Mouse (Mus musculus) thymus, postnatal 14 days (tissue): ENCODE measurements around the gene Itga7.
A peak's percentile ranks its signal among the peaks of the same experiment; 100 is the strongest.
"Not testable (repeated sequence)": the region's sequence is repeated elsewhere in the genome, so short reads cannot be mapped to it uniquely, and the experiment has no call there.

Experiments used
- DNase-seq: peaks from one replicate; pipeline ENCODE4 v3.0.0; 2021

Itga7 gene

DNA sequence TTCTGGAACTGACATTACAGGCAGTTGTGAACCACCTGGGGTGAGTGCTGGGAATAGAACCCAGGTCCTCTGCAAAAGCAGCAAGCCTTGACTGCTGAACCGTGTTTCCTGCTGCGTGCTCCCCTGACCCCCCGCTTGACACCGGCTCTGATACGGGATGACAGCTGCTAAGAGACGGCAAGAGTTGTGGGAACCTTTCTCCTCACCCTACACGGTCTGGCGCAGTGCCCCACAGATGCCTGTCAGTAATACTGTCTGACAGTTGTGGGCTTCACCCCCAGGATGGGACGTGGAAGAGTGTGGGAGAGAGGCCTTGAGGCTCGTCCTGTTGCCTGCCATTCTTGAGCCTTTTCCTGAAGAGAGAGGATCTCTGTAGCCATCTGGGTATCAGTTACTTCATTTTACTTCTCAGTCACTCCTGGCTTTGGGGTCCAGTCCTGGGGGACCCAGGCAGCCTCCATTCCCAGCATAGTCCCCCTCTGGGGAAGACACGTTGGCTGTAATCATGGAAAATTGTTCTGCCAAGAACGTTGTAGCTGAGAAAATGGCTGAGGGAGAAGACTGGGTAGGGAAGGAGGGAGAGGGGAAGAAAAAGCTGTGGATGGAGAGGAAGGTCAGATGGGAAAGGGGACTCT is 4.3 kb downstream of the Itga7 start:
- DNase-seq, result no peak

DNA sequence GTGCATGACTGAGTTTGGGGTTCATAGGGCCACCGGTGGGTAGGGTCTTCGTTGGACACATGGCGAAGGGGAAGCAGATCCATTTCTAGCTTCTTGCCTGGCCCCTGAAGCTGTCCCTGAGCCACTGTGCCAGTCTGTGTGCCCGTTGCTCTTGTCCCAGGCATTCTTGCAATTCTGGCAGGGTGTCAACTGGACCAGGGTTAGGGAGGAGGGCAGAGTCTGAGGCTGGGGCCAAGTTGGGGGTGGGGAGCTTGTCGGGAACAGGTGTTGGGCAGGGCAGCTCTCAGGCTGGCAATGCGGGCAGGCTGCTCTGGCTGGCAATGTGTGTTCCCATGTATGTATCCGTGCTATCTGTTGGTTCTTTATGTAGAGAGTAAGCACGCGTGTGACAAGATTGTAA is 4.8 kb downstream of the Itga7 start:
- no peak for DNase-seq

DNA sequence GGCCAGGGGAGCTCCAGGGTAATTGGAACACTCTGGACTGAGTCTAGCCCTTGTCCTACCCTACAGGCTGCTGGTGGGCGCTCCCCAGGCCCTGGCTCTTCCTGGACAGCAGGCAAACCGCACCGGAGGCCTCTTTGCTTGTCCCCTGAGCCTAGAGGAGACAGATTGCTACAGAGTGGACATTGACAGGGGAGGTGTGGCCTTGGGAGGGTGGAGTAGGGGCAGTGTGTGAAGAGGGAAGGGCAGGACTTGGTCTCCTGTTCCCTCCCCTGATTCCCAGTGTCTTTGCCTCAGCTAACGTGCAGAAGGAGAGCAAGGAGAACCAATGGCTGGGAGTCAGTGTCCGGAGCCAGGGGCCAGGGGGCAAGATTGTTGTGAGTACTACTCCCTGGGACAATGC is 5.4 kb downstream of the Itga7 start:
- DNase-seq, result no peak

DNA sequence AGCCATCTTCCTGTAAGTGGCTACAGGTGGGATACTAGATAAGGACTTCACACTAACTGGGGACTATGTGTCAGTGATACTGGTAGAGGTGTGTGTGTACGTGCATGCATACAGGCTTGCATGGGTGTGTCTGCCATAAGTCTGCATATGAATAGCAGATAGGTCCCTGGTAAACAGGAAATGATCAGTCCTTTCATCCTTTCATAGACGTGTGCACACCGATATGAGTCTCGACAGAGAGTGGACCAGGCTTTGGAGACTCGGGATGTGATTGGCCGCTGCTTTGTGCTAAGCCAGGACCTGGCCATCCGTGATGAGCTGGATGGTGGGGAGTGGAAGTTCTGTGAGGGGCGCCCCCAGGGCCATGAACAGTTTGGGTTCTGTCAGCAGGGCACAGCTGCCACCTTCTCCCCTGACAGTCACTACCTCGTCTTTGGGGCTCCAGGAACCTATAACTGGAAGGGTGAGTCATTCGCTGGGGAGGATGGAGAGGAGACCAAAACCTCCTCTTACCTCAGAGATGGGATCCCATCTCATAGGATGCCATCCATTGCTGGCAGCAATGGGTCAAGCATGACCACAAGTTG is 7.0 kb downstream of the Itga7 start:
- no peak for DNase-seq

DNA sequence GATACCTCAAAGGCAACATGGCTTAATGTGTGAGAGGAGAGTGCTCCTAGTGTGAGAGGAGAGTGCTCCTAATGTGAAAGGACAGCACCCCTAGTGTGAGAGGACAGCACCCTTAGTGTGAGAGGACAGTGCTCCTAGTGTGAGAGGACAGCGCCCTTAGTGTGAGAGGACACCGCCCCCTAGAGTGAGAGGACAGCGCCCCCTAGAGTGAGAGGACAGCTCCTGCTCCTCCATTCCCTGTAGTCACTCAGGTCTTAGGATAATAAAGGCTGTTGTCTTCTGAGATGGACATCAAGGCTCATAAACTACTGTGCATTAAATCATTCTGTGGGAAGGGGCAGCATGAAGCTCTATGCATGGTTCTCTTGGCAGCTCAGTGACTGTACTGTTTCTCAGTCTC is 12.1 kb downstream of the Itga7 start:
- peak; percentile 44 for DNase-seq

DNA sequence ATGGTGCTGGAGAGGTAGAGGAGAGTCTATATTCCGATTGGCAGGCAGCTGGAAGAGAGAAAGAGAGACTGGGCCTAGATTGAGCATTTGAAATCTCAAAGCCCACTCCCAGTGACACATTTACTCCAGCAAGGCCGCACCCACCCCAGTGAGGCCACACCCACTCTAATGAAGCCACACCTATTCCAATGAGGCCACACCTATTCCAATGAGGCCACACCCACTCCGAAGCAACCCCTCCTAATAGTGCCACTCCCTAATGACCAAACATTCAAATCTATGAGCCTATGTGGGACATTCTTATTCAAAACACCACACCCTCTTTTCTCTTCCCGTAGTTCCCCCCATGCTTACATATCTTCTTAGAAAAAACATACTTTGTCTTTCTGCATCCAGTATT is 13.9 kb downstream of the Itga7 start:
- DNase-seq, result no peak

DNA sequence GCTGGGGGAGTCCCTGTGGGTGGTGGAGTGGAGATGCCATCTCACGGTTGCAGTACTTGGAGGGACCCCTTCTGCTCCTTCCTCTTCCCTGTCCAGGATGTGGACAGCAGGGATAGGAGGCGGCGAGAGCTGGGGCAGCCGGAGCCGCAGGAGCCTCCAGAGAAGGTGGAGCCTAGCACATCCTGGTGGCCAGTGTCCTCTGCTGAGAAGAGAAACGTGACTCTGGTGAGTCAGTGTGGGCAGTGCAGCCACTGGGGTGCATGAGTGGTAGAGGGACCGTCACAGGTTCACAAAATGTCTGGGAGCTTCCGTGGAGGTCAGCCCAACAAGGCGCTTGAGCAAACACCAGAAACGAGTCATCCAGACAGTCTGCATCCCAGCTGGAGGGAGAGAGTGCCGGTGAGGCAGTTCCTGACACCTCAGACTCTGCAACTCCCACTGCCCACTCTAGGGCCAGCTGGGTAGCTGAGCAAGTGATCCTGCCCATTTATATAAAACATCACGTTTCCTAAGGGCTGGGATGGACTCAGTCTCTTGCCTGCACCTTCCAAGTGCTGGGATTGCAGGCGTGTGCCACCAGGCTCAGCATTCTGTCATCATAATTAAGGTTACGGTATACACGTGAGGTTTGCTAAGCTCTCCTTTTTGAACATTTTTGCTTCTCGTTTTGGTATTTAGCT is 16.7 kb downstream of the Itga7 start:
- DNase-seq, result no peak

DNA sequence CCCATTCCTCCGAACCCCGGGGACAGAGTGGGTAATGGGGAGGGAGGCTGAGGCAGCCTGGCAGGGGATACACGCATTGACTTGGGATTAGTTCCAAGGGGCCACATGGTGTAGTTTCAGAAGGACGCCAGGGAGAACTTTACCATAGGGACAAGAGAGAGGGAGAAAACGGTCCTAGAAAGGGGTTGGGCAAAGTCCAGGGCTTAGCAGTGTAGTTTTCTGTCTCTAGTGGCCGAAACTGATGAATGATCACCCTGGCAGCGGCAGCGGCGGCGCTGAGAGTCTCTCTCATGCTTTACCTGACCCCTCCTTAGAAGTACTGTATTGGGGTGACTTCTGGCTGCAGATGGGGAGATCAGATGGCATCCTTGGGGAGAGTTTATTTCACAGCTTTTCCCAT is 24.7 kb downstream of the Itga7 start:
- no peak for DNase-seq

DNA sequence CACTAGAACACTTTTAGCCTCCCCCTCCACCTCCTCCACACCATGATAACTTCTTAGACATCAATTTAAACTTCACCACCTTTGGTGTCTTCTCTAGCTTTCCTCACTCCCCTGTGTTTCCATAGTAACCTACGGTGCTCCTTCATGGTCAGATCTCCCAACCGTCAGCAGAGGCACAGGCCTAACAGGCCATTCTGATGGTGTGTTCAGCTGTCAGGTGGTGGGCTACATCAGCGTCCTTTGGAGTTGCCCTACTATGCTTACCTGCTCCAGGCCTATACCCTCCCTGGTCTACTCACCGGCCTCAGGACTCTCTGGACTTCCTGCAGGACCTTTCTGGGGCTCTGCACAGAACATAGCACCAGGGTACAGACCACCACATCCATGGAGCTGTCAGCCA is 26.5 kb downstream of the Itga7 start:
- no peak for DNase-seq

DNA sequence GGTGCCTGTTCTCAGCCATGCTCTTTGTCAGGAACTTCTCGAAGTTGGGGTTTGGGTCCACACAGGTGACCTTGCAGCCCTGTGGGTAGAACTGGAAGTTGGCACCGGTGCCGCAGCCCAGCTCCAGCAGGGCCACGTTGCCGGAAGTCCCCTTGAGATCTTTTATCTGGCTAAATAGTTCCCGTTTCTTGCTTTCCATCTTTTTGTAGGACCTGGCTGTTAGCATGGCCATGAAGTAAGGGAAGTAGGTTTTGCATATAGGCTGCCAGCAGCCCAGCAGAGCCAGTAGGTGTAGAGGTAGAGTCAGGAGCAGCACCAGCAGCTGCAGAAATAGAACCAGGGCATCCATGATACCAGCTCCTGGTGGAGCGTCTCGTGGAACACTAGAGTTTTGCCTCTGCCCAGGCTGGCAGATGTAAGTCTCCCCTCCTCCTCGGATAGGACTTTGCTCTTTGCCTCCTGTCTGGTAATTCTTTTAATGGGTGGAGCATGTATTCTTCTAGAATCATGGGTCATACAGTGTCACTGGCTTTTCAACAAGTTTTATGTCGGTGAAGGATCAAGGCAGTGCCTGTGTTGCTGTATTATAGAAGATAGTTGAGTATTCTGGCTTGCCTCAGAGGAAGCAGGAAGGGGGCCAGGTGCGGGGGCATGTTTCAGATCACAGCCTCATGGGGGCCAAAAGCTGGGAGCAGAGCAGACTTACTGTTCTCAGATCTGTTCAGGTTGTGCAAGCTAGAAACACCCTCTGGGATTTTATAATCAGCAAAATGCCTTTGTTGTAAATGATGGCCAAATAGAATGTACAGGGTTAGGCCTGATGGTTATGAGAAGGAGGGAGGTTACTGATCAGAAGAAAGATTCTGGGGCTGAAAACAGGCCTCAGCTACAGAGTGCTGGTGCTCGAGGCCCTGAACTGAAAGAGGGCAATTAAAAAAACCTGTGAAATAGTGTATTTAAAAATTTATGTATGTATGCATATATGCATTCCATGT is 27.3 kb downstream of the Itga7 start, which contains the start of gene Mettl7b:
Gene Mettl7b, minus strand, starts transcription at position 399 of the 995 bp plus-strand sequence.
- DNase-seq, result peak; percentile 88

DNA sequence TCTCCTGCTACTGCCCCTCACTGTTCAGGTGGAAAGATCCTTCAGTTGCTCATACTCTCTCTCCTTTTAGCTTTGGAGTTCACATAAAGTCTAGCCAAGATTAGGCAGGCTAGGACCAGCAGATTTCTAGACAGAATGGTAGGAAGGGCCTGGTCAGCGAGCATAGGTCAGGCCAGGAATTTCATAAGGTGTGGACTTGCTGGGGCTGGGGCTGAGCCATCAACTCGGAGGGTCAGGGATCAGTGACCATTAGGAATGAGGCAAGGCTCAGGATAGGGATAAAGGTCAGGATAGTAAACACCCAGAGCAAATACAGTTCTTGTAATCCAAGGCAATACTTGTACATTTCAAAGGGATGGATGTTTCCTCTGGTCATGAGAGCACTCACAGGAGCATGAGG is 31.3 kb downstream of the Itga7 start:
- DNase-seq, result no peak

DNA sequence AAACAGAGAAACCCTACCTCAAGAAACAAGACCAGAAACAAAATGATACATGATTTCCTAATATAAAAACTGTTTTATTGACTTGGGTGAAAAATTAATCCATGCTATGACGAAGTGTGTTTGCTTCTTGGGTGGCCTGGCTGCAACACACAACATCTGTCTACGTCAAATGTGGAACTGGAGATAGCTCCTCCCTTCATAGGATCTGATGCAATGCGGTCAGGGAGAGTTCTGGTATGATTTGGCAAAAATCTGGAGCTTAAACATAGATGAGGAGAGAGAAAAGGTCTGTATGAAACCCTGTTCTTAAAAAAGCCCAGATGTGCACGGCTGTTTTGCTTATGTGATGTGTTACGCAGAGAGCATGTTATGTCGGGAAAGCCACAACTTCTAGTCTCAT is 32.3 kb downstream of the Itga7 start:
- DNase-seq, result no peak

DNA sequence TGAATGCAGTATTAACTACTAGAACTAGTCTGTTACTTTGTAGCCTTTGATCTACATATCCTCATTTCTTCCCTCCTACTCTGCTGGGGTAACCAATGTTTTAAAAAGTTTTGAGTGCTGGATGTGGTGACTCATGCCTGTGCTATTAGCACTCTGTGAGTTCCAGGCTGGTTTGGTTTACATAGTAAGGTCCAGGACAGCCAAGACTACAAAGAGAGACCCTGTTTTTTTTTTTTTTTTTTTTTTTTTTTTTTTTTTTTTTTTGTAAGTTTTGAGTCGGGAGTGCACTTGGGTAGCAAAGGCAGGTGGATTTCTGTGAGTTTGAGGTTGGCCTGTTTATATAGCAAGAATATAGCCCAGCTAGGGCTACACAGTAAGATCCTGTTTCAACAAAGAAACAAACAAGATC is 34.7 kb downstream of the Itga7 start:
- no peak for DNase-seq

DNA sequence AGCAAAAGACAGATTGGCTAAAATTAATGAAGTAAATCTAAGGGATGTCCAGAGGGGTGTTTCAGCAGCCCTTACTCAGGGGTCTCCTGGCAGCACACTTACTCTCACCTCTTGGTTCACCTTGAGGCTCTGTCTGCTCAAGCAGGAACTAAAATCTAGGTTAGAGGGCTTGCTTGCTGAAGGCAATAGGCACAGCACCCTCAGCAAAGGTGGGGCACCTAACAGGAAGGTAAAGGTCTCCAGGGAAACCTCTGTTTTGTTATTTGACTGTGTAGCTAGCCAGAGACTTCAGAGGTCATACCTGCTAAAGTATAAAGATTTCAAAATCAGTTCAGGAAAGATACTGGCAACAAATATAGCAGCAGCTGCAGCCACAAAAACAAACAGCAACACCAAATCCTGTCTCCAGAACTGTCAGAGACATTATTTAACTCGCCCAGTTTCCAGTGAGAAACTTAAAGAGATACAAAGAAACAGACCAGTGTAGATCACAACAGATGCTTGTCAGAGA is 37.2 kb downstream of the Itga7 start:
- DNase-seq, result no peak

DNA sequence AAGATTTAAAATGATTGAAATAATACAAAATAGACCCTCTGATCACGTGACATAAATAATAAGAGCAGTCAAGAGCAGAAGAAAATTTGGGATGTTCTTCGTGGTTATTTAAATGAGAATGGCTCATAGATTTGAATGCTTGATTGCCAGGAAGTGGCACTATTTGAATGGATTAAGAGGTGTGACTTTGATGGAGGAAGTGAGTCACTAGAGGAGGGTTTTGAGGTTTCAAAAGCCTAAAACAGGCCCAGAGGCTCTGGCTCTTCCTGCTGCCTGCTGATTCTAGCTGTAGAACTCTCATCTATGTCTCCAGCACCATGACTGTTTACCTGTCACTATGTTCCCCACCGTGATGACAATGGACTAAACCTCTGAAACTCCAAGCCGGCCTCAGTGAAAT is 39.2 kb downstream of the Itga7 start:
- DNase-seq, result no peak

DNA sequence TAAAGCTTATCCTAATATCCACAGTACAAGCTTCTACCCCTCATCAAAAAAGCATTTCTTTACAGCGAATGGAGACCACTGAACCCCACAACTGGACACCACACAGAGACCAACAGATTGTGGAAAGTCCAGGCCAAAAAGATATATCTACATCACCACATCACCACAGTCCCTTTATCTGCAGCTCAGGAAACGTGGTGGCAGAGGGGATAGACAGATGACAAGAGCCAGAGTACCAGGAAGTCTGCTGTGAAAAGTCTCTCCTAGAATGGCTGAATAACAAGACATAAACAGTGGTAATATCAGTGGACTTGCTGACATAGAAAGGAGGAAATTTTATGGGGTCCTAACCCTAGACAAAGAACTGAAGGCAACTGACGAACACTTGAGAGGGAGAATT is 42.8 kb downstream of the Itga7 start:
- no peak for DNase-seq

DNA sequence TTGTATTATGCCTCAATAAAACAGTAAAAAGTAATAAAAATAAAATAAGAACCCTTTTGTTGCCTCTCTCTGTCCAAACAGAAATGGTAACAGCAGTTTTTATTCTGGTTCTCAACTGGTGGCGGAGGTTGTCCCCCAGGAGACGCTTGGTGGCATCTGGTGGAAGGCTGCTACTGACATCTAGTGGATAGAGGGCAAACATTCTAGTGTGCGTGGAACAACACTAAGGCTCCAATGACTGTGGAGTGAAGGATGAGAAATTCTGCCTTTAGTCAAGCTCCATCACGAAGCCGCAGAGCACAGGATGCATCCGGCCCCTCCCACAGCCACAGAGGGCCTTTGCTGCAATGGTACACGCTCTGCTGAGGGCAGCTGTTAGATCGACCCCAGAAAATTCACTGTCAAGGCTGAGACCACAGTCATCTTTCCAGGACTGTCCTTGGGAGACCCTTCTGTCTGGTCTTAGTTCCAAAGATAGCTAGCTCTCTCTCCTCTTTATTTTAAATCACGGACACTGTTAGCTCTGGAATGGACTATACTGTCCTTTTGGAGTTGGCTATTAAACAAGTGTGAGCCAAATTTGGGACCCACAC is 44.0 kb downstream of the Itga7 start:
- peak; percentile 75 for DNase-seq

DNA sequence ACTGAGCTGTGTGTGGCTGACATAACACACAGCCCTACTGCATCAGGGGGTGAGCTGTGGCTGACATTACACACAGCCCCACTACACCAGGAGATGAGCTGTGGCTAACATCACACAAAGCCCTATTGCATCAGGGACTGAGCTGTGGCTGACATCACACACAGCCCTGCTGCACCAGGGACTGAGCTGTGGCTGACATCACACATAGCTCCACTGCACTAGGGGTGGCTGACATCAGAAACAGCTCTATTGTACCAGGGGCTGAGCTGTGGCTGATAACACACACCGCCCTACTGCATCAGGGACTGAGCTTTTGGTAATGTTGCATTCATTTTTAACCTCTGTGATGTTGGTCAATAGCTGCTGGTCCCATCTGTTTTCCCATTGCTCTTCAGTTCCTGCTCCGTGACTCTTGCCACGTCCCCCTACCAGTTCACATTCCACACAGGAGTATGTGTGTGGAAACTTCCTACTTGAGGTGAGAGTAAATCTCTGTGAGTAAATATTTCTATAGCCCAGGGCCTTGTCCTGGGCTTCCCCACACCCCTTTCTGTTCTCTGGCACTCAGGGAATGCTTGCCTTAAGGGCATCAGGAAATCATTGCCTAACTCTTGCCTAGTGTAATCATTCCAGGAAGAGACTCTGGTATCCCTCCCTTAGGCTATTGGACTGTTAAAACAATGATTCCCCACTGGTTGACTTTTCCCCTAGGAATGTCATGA is 47.2 kb downstream of the Itga7 start:
- no peak for DNase-seq

DNA sequence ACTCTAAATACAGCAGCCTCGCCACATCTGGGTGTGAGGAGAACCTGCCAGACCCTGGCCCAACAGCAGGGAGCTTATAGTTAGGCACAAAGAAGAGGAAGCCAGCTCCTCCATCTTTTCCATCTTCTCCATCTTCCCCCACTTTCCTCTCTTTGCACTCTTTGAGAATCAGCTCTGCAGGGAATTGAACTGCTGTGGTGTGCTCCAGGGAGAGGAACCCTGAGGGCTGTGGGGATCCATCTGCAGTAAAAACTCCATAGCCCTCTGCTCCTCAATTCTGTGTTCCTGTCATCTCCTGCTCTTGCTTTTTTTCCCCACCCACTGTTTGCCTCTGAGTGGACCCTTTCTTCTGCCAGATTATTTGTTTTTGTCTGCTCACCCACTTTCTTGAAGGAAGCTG is 55.5 kb downstream of the Itga7 start, which contains the start of gene Olfr9:
Gene Olfr9, plus strand, starts transcription at position 301 of the 400 bp plus-strand sequence.
- DNase-seq, result not testable (repeated sequence)

DNA sequence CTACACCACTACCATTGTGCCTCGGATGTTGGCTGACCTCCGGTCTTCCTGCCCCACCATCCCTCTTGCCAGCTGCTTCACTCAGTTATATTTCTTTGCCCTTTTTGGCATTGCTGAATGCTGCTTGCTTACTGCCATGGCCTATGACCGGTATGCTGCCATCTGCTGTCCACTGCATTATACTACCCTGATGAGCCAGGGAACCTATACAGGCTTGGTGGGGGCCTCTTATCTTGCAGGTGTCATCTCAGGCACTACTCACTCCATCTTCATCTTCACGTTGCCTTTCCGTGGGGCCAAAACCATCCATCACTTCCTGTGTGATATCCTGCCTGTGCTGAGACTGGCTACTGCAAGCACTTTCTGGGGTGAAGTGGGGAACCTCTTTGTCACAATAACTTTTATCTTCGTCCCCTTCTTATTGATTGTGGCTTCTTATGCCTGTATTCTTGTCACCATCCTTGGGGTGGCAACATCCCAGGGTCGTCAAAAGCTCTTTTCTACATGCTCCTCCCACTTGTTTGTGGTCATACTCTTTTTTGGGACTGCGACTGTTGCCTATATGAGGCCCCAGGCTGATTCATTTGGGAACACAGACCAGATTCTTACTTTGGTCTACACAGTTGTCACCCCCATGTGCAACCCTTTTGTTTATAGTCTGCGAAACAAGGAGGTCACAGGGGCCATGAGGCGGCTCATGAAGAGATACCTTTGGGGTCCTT is 56.7 kb downstream of the Itga7 start:
- DNase-seq, result peak; percentile 17

DNA sequence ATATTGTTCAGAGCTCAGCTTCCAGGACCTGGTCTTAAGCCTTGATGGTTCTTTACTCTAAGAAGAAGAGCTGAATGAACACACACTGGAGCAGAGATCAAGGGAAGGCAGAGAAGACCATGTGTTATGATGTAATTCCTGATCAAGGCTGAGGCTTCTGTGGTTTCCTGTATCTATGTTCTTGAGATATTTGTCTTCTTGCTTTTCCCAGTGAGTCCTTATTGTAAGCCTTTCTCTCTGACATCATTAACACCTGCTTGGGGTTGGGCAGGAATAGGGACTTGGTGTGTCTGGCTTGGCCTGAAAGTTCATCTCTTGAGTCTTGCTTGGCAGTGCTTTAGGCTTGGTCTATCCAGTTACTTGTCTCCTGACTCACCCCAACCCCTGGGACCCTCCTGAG is 57.4 kb downstream of the Itga7 start:
- peak; percentile 46 for DNase-seq
